Mouse (Mus musculus) C2C12 (cell line): ENCODE measurements around the gene Frmd4b. TPM values are rescaled to one million over a fixed set of nuclear protein-coding genes. Genes with fewer than 3 reads are reported as not detected.

Source experiments
- H3K27me3 ChIP-seq: one replicate; pipeline ENCODE4 v1.6.1; 2011; ENCODE audit not compliant: control insufficient read depth, insufficient read depth, insufficient read length
- H3K36me3 ChIP-seq: one replicate; pipeline ENCODE4 v1.6.1; 2011; ENCODE audit not compliant: control insufficient read depth, insufficient read depth
- H3K4me3 ChIP-seq: one replicate; pipeline ENCODE4 v1.5.1; 2011; ENCODE audit warnings: mild to moderate bottlenecking, control low read depth; ENCODE audit not compliant: poor library complexity, insufficient read depth, severe bottlenecking
- H3K79me2 ChIP-seq: one replicate; pipeline ENCODE4 v1.6.1; 2011; ENCODE audit not compliant: control insufficient read depth, insufficient read depth
- H3K79me3 ChIP-seq: one replicate; pipeline ENCODE4 v1.6.1; 2011; ENCODE audit warnings: low read depth, control low read depth
- H3ac ChIP-seq: one replicate; pipeline ENCODE3; 2011; ENCODE audit warnings: low read depth; ENCODE audit not compliant: control insufficient read depth, insufficient read length
- CEBPB ChIP-seq: IDR thresholded peaks from one replicate; pipeline ENCODE4 v1.6.1; 2011; ENCODE audit warnings: low read depth, mild to moderate bottlenecking, control low read depth, moderate library complexity
- CTCF ChIP-seq: IDR thresholded peaks from one replicate; pipeline ENCODE4 v1.5.1; 2011; ENCODE audit not compliant: control insufficient read depth, insufficient read depth, insufficient read length
- FOSL1 ChIP-seq: IDR thresholded peaks from one replicate; pipeline ENCODE4 v1.8.0; 2011; ENCODE audit warnings: mild to moderate bottlenecking, low read length; ENCODE audit not compliant: poor library complexity, insufficient read depth, severe bottlenecking
- MAX ChIP-seq: IDR thresholded peaks from one replicate; pipeline ENCODE4 v1.6.1; 2011; ENCODE audit warnings: mild to moderate bottlenecking, control low read depth
- MYOD1 ChIP-seq: IDR thresholded peaks from one replicate; pipeline ENCODE4 v1.6.1; 2011; ENCODE audit warnings: low read depth; ENCODE audit not compliant: control insufficient read depth, insufficient read length
- MYOG ChIP-seq: IDR thresholded peaks from one replicate; pipeline ENCODE4 v1.6.1; 2011; ENCODE audit not compliant: control insufficient read depth, insufficient read length; ENCODE audit errors: extremely low read depth
- USF1 ChIP-seq: IDR thresholded peaks from one replicate; pipeline ENCODE4 v1.6.1; 2011; ENCODE audit warnings: low read depth, mild to moderate bottlenecking, control low read depth, moderate library complexity
- polyA plus RNA-seq: library from polyadenylated mRNA; unstranded; fragments of >200 nt; fragmentation: generic; extraction: Trizol; gene quantifications from one replicate; pipeline ENCODE4 v1.2.1, GENCODE M21; 2012; ENCODE audit warnings: missing spikeins

The Frmd4b gene
- polyA plus RNA-seq, 1 experiment = not detected

DNA sequence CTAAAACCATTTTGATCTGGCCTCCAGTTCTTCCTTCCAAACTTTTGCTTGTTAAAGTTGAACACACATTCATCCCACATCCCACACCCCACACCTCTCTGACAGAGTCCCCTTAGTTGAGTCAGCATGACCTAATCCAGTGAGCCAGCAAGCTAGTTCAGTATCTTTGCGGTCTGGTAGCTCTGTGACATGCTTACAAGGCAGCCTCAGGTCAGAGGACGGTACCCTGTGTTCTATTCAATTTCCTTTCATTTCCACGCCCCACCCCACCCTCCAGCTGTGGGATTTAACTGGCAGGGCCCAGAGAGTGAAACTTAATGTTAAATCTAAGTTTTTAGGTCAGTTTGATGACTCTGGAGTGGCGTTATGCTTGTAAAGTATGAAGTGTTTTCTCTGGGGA is 170.3 kb downstream of the Frmd4b start:
- H3K79me3 ChIP-seq = no peaks in the 10 kb centered on the region
- no peaks in the 10 kb centered on the region for H3K27me3 ChIP-seq
- no peak for TF ChIP-seq FOSL1
- no peak for TF ChIP-seq MYOD1
- TF ChIP-seq MYOG = no peak
- TF ChIP-seq CTCF = no peak
- TF ChIP-seq MAX = no peak
- no peak for TF ChIP-seq CEBPB
- no peak for TF ChIP-seq USF1
- no peaks in the 10 kb centered on the region for H3K79me2 ChIP-seq
- H3ac ChIP-seq = no peak overlapping the region
- no peak overlapping the region for H3K4me3 ChIP-seq
- no peaks in the 10 kb centered on the region for H3K36me3 ChIP-seq

DNA sequence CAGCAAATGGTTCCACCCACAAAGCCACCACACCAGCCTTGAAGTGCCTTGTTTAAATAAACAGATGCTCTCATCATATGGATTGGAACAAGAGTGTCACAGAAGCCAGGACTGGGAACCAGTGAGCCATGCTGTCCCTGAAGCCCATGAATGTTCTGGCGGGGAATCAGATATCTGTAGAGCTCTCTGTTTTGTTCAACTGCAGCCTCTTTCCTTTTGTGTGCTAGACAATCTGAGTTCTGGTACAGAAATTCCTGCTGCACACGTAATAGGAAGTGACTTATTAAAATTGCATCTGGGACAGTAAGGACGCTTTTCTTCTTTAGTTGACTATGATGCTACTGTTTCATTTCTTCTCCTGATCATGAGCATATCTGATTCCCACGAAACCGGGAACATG is 173.2 kb downstream of the Frmd4b start:
- no peak overlapping the region for H3K4me3 ChIP-seq
- TF ChIP-seq CTCF (no peak), CEBPB (no peak), USF1 (no peak), MYOG (no peak), MAX (no peak), FOSL1 (no peak), MYOD1 (no peak)
- no peaks in the 10 kb centered on the region for H3K36me3 ChIP-seq
- H3ac ChIP-seq = no peak overlapping the region
- H3K79me2 ChIP-seq = no peaks in the 10 kb centered on the region
- no peaks in the 10 kb centered on the region for H3K79me3 ChIP-seq
- H3K27me3 ChIP-seq = no peaks in the 10 kb centered on the region

DNA sequence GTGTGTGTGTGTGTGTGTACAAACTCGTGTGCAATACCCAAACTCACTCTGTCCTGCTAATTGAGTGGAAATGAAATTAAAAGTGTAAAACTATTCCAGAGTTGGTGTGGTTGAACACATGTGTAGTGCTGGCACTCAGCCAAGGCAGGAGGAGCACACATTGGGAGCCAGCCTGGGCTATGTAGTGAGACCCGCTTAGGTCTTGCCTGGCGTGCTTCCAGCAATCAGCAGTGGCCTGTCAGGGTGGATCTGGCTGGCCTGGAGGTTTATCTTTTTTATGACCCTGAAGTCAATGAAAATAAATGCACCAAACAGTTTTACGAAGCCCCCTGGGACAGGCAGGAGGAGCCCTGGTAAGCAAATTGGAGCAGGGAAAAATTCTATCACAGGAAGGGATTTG is 173.8 kb downstream of the Frmd4b start:
- Histone ChIP-seq H3K4me3 (no peak overlapping the region), H3ac (no peak overlapping the region), H3K36me3 (no peaks in the 10 kb centered on the region), H3K79me3 (no peaks in the 10 kb centered on the region), H3K27me3 (no peaks in the 10 kb centered on the region), H3K79me2 (no peaks in the 10 kb centered on the region)
- TF ChIP-seq MYOD1 (no peak), MAX (no peak), FOSL1 (no peak), CTCF (no peak), CEBPB (no peak), USF1 (no peak)

DNA sequence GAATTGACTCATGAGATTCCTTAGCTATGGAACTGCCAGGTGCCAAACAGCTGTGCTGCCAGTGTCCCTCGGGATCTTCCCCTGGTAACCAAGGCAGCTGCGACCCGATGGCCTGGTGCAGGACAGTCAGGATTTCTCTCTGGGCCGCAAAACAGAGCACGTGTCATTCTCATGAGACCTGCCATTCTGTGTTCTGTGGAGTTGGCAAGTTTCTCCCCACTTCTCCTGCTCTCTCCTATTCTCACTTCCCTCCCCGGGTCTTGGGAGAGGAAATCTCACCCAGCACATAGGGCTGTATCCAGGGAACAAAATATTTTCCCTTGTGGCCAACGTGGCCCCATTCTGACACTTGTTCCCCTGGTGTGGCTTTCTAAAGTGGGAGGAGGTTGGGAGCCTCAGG is 176.0 kb downstream of the Frmd4b start:
- no peak overlapping the region for H3ac ChIP-seq
- TF ChIP-seq CEBPB (no peak), MYOG (no peak), MYOD1 (peak; percentile 17)

DNA sequence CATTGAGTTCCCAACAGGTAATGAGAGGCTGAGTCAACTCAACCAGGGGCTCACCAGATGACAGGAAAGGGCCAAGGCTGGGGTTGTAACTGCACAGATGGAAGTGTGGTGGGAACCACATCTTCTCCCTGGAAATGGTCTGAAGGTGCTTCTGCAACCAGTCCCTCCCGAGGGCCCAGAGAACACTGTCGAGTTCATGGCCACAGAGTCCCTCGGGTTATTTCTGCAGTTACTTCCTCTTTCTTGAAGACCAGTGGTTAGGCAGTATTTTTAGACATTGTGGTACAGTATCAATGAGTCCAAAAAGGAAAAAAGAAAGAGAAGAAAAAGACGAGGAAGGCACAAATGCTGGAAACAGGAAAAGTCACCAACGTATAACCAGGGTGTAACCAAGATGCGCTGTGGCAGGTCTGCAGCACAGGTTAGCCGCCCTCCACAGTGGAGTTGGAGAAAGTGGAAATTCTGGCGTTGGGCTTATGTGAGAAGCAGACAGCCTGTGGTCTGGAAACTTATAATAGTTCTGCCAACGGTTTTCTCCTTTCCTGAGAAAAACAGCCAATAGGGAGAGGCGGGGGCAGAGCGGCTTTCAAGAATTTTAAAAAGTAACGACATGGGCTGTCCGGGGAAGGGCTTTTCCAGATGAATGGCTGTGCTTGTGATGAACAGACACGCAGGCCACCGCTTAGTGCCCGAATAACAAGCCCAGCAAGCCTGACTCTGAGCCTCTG is 178.3 kb downstream of the Frmd4b start:
- H3K79me3 ChIP-seq = no peaks in the 10 kb centered on the region
- peaks cover 7% of the 10 kb centered on the region for H3K27me3 ChIP-seq
- TF ChIP-seq CTCF (no peak), MYOD1 (no peak), MYOG (no peak), FOSL1 (no peak), CEBPB (no peak), MAX (no peak), USF1 (no peak)
- no peaks in the 10 kb centered on the region for H3K79me2 ChIP-seq
- H3K4me3 ChIP-seq = no peak overlapping the region
- no peaks in the 10 kb centered on the region for H3K36me3 ChIP-seq
- H3ac ChIP-seq = no peak overlapping the region

More for the DNA sequence above, 176.0 kb downstream of the Frmd4b start:
- Histone ChIP-seq H3K79me2 (no peaks in the 10 kb centered on the region), H3K79me3 (no peaks in the 10 kb centered on the region), H3K4me3 (no peak overlapping the region), H3K27me3 (no peaks in the 10 kb centered on the region), H3K36me3 (no peaks in the 10 kb centered on the region)

DNA sequence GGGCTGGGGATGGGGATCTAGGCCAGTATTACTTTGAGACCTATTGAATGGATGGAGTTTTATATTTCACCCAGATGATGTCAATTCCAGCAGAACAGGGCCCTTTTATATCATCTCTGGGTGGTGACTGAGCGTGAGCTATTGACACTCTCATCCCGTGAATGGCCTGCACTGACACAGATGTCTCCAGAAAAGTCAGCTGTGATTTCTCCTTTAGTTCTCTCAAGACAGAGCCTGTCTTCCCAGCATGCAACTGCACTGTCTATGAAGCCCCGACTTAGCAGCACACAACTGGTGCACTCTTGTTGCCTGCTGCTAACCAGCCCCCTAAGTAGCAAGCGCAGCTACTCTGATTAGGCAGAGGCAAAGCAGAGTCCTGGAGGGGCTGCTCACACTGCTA is 182.6 kb downstream of the Frmd4b start:
- Histone ChIP-seq H3ac (no peak overlapping the region), H3K79me3 (no peaks in the 10 kb centered on the region), H3K79me2 (no peaks in the 10 kb centered on the region), H3K27me3 (peaks cover 7% of the 10 kb centered on the region), H3K36me3 (no peaks in the 10 kb centered on the region), H3K4me3 (no peak overlapping the region)
- TF ChIP-seq CEBPB = no peak
